Mouse (Mus musculus) kidney, adult 2 months (tissue): Measurements from ENCODE around the gene Dock7.

Experiments used
- CTCF ChIP-seq: fragments of 200-500 bp; conservative IDR thresholded peaks from 2 replicates; pipeline ENCODE4 v1.5.1; 2011; ENCODE audit warnings: low read depth, mild to moderate bottlenecking, control low read depth, low read length, moderate library complexity, mixed read lengths; ENCODE audit not compliant: insufficient read depth, insufficient read length
- POLR2A ChIP-seq: fragments of 200-500 bp; IDR thresholded peaks from one replicate; pipeline ENCODE4 v1.6.1; 2011; ENCODE audit warnings: low read depth, low read length, control low read depth

GRCm38 (mm10) chr4:99044854-99045253, 75.9 kb downstream of the Dock7 start:
- TF ChIP-seq CTCF (no peak), POLR2A (no peak)
